Mouse (Mus musculus) heart, adult 9 months (tissue): Measurements from ENCODE around the gene 4930467E23Rik.
"Not testable (repeated sequence)": the region's sequence is repeated elsewhere in the genome, so short reads cannot be mapped to it uniquely, and the experiment has no call there.

Experiments used
- DNase-seq, 2 experiments: peaks; one replicate each; pipeline ENCODE4 v3.0.0; 2022; ENCODE audit warnings: low spot score in 2 of 2

Gene 4930467E23Rik

DNA sequence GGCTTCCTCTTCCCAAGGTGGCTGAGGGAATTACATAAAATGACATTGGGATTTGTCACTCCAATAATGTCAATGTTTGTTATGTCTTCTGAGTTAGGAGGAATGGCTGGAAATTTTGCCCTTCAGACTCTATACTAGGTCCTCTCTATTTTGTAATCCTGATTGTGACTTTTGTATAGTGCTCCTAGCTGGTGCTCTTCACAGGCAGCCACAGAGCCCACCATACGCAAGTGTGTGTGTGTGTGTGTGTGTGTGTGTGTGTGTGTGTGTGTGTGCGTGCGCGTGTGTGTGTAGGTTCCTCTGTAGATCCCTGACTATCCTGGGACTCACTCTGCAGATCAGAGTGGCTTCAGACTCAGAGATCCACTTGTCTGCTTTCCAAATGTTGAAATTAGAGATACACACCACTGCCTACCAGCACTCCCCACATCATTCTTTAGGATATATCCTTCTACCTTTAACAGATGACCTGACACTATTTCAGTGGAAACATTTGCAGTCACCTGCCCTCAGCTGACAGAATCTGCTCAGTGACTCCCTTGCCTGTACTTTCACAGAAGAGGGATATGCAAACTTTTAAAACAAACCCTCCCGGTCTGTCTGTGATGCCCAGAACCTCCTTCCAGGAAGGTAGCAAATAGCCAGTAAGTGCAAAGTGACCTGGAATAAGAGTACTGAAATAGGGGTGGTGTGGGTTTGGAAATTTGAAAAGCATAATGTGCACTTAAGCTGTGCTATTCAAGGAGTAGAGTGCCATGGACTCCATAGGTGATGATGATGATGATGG lies 52.1 kb downstream of the 4930467E23Rik start:
- not testable (repeated sequence) for DNase-seq

GRCm38 (mm10) chr8:19782736-19783135 lies 53.4 kb downstream of the 4930467E23Rik start:
- DNase-seq, result not testable (repeated sequence)

- DNase-seq, result not testable (repeated sequence)
Measured at GRCm38 (mm10) chr8:19783860-19784259, 54.5 kb downstream of the 4930467E23Rik start.

- peak; percentile 100 for DNase-seq
Measured at GRCm38 (mm10) chr8:19784554-19785364, 55.4 kb downstream of the 4930467E23Rik start.

- DNase-seq, result not testable (repeated sequence)
Measured at GRCm38 (mm10) chr8:19792696-19793095, 63.3 kb downstream of the 4930467E23Rik start.
